Mouse (Mus musculus): ENCODE results near the gene Csad.

- TF ChIP-seq CTCF (IDR thresholded peaks at IDR 0.05; ENCODE audit: low read depth, low read length) (no peak), POLR2A (IDR thresholded peaks at IDR 0.05; ENCODE audit: borderline replicate concordance, low read depth, low read length) (no peak)
Measured at GRCm38 (mm10) chr15:102179106-102179505, 25.4 kb downstream of the Csad start.

All from bone marrow macrophage, adult 2 months (primary cell).